Mouse (Mus musculus): ENCODE results near the gene Ston2. TPM values are rescaled to one million over a fixed set of nuclear protein-coding genes. Genes with fewer than 3 reads are reported as not detected.
A peak's percentile ranks its signal among the peaks of the same experiment; 100 is the strongest.
"Not testable (repeated sequence)": the region's sequence is repeated elsewhere in the genome, so short reads cannot be mapped to it uniquely, and the experiment has no call there.

Ston2 gene
- polyA plus RNA-seq, 1 experiment from 2014 or later, result 9.8 TPM

- Histone ChIP-seq H3K4me1 (peaks cover 11% of the 10 kb centered on the region; the same call in 1 of the 2 replicates), H3K9ac (no peak overlapping the region), H3K4me2 (peak overlapping the region; percentile 70), H3K4me3 (replicated peaks) (peak overlapping the region; percentile 83; the same call in 1 of the 2 replicates), H3K27ac (peak overlapping the region; percentile 97), H3K9me3 (no peaks in the 10 kb centered on the region), H3K27me3 (replicated peaks) (no peaks in the 10 kb centered on the region), H3K36me3 (no peaks in the 10 kb centered on the region)
- no peak for ATAC-seq (ENCODE audit: insufficient read depth, low FRiP score, low read depth)
- WGBS, result 83% methylated on average over 1 of the region's 1 CpGs
Observed at GRCm38 (mm10) chr12:91591191-91591590, 197.0 kb downstream of the Ston2 start.

- peaks cover 11% of the 10 kb centered on the region; the same call in 1 of the 2 replicates for H3K4me1 ChIP-seq
- 0 out of 2 replicates have a peak, but pooled peaks cover 3% of the 10 kb centered on the region for H3K36me3 ChIP-seq
- ATAC-seq (ENCODE audit: insufficient read depth, low FRiP score, low read depth), result no peak
- peak overlapping the region; percentile 70 for H3K4me2 ChIP-seq
- WGBS, result 27% methylated on average over 6 of the region's 6 CpGs
- no peaks in the 10 kb centered on the region for H3K9me3 ChIP-seq
- H3K27me3 ChIP-seq (replicated peaks), result no peaks in the 10 kb centered on the region
- peak overlapping the region; percentile 63; the same call in 1 of the 2 replicates for H3K9ac ChIP-seq
- H3K27ac ChIP-seq, result peak overlapping the region; percentile 97
- peak overlapping the region; percentile 83 for H3K4me3 ChIP-seq (replicated peaks)
Observed at GRCm38 (mm10) chr12:91590716-91591115, 197.5 kb downstream of the Ston2 start.

GRCm38 (mm10) chr12:91589847-91590690 is 198.1 kb downstream of the Ston2 start, which contains the start of gene Gtf2a1:
TSS of gene Gtf2a1 (minus strand) at chr12:91590487.
- Histone ChIP-seq H3K36me3 (0 out of 2 replicates have a peak, but pooled peaks cover 3% of the 10 kb centered on the region), H3K4me1 (peaks cover 11% of the 10 kb centered on the region; the same call in 1 of the 2 replicates), H3K9me3 (no peaks in the 10 kb centered on the region), H3K9ac (peak within 1 kb of the TSS; percentile 91), H3K27me3 (replicated peaks) (no peaks in the 10 kb centered on the region), H3K4me2 (peak within 1 kb of the TSS; percentile 70), H3K27ac (peak within 1 kb of the TSS; percentile 100), H3K4me3 (replicated peaks) (peak within 1 kb of the TSS; percentile 83)
- peak; percentile 88 for ATAC-seq (ENCODE audit: insufficient read depth, low FRiP score, low read depth)
- under 1% methylated on average over 75 of the region's 99 CpGs for WGBS

GRCm38 (mm10) chr12:91589542-91589846 is 198.7 kb downstream of the Ston2 start:
- Histone ChIP-seq H3K4me3 (replicated peaks) (peak overlapping the region; percentile 83), H3K9ac (peak overlapping the region; percentile 91), H3K27ac (peak overlapping the region; percentile 100), H3K9me3 (no peaks in the 10 kb centered on the region), H3K36me3 (0 out of 2 replicates have a peak, but pooled peaks cover 3% of the 10 kb centered on the region), H3K4me1 (peaks cover 11% of the 10 kb centered on the region; the same call in 1 of the 2 replicates), H3K27me3 (replicated peaks) (no peaks in the 10 kb centered on the region), H3K4me2 (peak overlapping the region; percentile 33; the same call in 1 of the 2 replicates)
- WGBS, result 0% methylated on average over 11 of the region's 11 CpGs
- no peak; the same call in 1 of the 2 replicates for ATAC-seq (ENCODE audit: insufficient read depth, low FRiP score, low read depth)

GRCm38 (mm10) chr12:91588670-91589541 is 199.3 kb downstream of the Ston2 start:
- peak overlapping the region; percentile 83 for H3K4me3 ChIP-seq (replicated peaks)
- no peak for ATAC-seq (ENCODE audit: insufficient read depth, low FRiP score, low read depth)
- H3K9me3 ChIP-seq, result no peaks in the 10 kb centered on the region
- H3K27ac ChIP-seq, result peak overlapping the region; percentile 100
- H3K9ac ChIP-seq, result peak overlapping the region; percentile 91
- under 1% methylated on average over 61 of the region's 83 CpGs for WGBS
- H3K36me3 ChIP-seq, result 0 out of 2 replicates have a peak, but pooled peaks cover 8% of the 10 kb centered on the region
- peak overlapping the region; percentile 22; the same call in 1 of the 2 replicates for H3K4me2 ChIP-seq
- H3K4me1 ChIP-seq, result peaks cover 11% of the 10 kb centered on the region; the same call in 1 of the 2 replicates
- H3K27me3 ChIP-seq (replicated peaks), result no peaks in the 10 kb centered on the region

GRCm38 (mm10) chr12:91588176-91588669 is 200.0 kb downstream of the Ston2 start:
- peak; percentile 88 for ATAC-seq (ENCODE audit: insufficient read depth, low FRiP score, low read depth)

GRCm38 (mm10) chr12:91587491-91588033 is 200.6 kb downstream of the Ston2 start:
- Histone ChIP-seq H3K9ac (peak overlapping the region; percentile 56; the same call in 1 of the 2 replicates), H3K27me3 (replicated peaks) (no peaks in the 10 kb centered on the region), H3K4me3 (replicated peaks) (peak overlapping the region; percentile 83), H3K27ac (peak overlapping the region; percentile 100), H3K9me3 (no peaks in the 10 kb centered on the region), H3K36me3 (0 out of 2 replicates have a peak, but pooled peaks cover 8% of the 10 kb centered on the region), H3K4me2 (peak overlapping the region; percentile 59), H3K4me1 (peaks cover 11% of the 10 kb centered on the region; the same call in 1 of the 2 replicates)
- 11% methylated on average over 5 of the region's 5 CpGs for WGBS
- ATAC-seq (ENCODE audit: insufficient read depth, low FRiP score, low read depth), result no peak

More at GRCm38 (mm10) chr12:91588176-91588669, 200.0 kb downstream of the Ston2 start:
- H3K9me3 ChIP-seq, result no peaks in the 10 kb centered on the region
- peaks cover 11% of the 10 kb centered on the region; the same call in 1 of the 2 replicates for H3K4me1 ChIP-seq
- no peaks in the 10 kb centered on the region for H3K27me3 ChIP-seq (replicated peaks)
- WGBS, result under 1% methylated on average over 32 of the region's 32 CpGs
- peak overlapping the region; percentile 83 for H3K4me3 ChIP-seq (replicated peaks)
- 0 out of 2 replicates have a peak, but pooled peaks cover 8% of the 10 kb centered on the region for H3K36me3 ChIP-seq
- peak overlapping the region; percentile 91; the same call in 1 of the 2 replicates for H3K9ac ChIP-seq
- peak overlapping the region; percentile 59 for H3K4me2 ChIP-seq
- peak overlapping the region; percentile 100 for H3K27ac ChIP-seq

- Histone ChIP-seq H3K36me3 (0 out of 2 replicates have a peak, but pooled peaks cover 8% of the 10 kb centered on the region), H3K4me3 (replicated peaks) (peak overlapping the region; percentile 83), H3K9me3 (no peaks in the 10 kb centered on the region), H3K4me2 (peak overlapping the region; percentile 59), H3K9ac (no peak overlapping the region), H3K27me3 (replicated peaks) (no peaks in the 10 kb centered on the region), H3K27ac (no peak overlapping the region), H3K4me1 (peaks cover 11% of the 10 kb centered on the region; the same call in 1 of the 2 replicates)
- no peak for ATAC-seq (ENCODE audit: insufficient read depth, low FRiP score, low read depth)
- 44% methylated on average over 3 of the region's 3 CpGs for WGBS
Observed at GRCm38 (mm10) chr12:91587077-91587476, 201.1 kb downstream of the Ston2 start.

GRCm38 (mm10) chr12:91585815-91586214 is 202.4 kb downstream of the Ston2 start:
- H3K9ac ChIP-seq; H3K4me1 ChIP-seq; H3K9me3 ChIP-seq; H3K36me3 ChIP-seq; H3K4me2 ChIP-seq; H3K27ac ChIP-seq; H3K4me3 ChIP-seq (replicated peaks); H3K27me3 ChIP-seq (replicated peaks); ATAC-seq (ENCODE audit: insufficient read depth, low FRiP score, low read depth): not testable (repeated sequence)
- whole genome bisulfite sequencing, result 99% methylated on average over 4 of the region's 4 CpGs

- WGBS, result 91% methylated on average over 3 of the region's 3 CpGs
- Histone ChIP-seq H3K36me3 (0 out of 2 replicates have a peak, but pooled peaks cover 8% of the 10 kb centered on the region), H3K9me3 (no peaks in the 10 kb centered on the region)
Observed at GRCm38 (mm10) chr12:91585206-91585605, 203.0 kb downstream of the Ston2 start.

GRCm38 (mm10) chr12:91583409-91583808 is 204.8 kb downstream of the Ston2 start:
- no peak overlapping the region for H3K4me2 ChIP-seq
- H3K36me3 ChIP-seq, result 0 out of 2 replicates have a peak, but pooled peaks cover 8% of the 10 kb centered on the region
- no peak overlapping the region for H3K27ac ChIP-seq
- peaks cover 8% of the 10 kb centered on the region; the same call in 1 of the 2 replicates for H3K4me1 ChIP-seq
- WGBS, result 79% methylated on average over 6 of the region's 6 CpGs
- H3K9me3 ChIP-seq, result no peaks in the 10 kb centered on the region
- ATAC-seq (ENCODE audit: insufficient read depth, low FRiP score, low read depth), result no peak
- H3K27me3 ChIP-seq (replicated peaks), result no peaks in the 10 kb centered on the region
- no peak overlapping the region for H3K9ac ChIP-seq
- H3K4me3 ChIP-seq (replicated peaks), result no peak overlapping the region

More at GRCm38 (mm10) chr12:91585206-91585605, 203.0 kb downstream of the Ston2 start:
- H3K4me3 ChIP-seq (replicated peaks), result no peak overlapping the region
- peaks cover 8% of the 10 kb centered on the region; the same call in 1 of the 2 replicates for H3K4me1 ChIP-seq
- no peak overlapping the region for H3K9ac ChIP-seq
- no peak for ATAC-seq (ENCODE audit: insufficient read depth, low FRiP score, low read depth)
- no peak overlapping the region for H3K27ac ChIP-seq
- no peak overlapping the region for H3K4me2 ChIP-seq
- no peaks in the 10 kb centered on the region for H3K27me3 ChIP-seq (replicated peaks)
